Mouse (Mus musculus): ENCODE measurements around the gene Cryzl2. TPM values are rescaled to one million over a fixed set of nuclear protein-coding genes. Genes with fewer than 3 reads are reported as not detected.

Cryzl2 gene
- polyA plus RNA-seq, 1 experiment from 2014 or later, result 10.3 TPM

DNA sequence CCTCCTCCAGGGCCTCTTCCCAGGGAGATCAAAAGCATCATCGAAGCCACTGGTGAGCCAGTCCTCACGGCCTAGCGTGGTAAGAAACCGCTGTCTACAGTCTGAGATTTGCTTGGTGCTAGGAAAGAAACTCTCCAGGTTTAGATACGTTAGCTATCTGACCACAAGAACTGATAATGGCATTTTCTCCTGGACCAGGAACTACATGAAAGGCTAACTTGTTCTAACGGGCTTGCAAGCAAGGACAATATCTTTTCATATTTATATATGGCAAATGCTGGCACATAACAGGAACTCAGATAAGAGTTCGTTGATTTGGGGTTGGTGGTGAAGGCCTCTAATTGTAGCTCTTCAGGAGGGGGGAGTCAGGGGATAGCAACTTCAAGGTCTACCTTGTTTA is 66.4 kb downstream of the Cryzl2 start:
- no peaks in the 10 kb centered on the region; the same call in 1 of the 2 replicates for H3K4me1 ChIP-seq (ENCODE audit: control insufficient read depth, low read depth, low read length)
- no peak overlapping the region for H3K4me3 ChIP-seq (ENCODE audit: low read depth, low read length)
- no peak for ATAC-seq (ENCODE audit: low read depth)
- 37% methylated on average over 7 of the region's 7 CpGs for WGBS (ENCODE audit: insufficient replicate concordance)
- no peak overlapping the region for H3K9ac ChIP-seq (ENCODE audit: low read depth, low read length)
- no peaks in the 10 kb centered on the region for H3K36me3 ChIP-seq (ENCODE audit: control insufficient read depth, insufficient read depth)
- H3K9me3 ChIP-seq (replicated peaks; ENCODE audit: control insufficient read depth, low read length), result no peaks in the 10 kb centered on the region
- H3K27me3 ChIP-seq (ENCODE audit: control insufficient read depth, insufficient read depth, low read depth, low read length), result no peaks in the 10 kb centered on the region
- no peak overlapping the region for H3K4me2 ChIP-seq (ENCODE audit: low read depth, low read length)
- no peak overlapping the region for H3K27ac ChIP-seq (ENCODE audit: low read length)

DNA sequence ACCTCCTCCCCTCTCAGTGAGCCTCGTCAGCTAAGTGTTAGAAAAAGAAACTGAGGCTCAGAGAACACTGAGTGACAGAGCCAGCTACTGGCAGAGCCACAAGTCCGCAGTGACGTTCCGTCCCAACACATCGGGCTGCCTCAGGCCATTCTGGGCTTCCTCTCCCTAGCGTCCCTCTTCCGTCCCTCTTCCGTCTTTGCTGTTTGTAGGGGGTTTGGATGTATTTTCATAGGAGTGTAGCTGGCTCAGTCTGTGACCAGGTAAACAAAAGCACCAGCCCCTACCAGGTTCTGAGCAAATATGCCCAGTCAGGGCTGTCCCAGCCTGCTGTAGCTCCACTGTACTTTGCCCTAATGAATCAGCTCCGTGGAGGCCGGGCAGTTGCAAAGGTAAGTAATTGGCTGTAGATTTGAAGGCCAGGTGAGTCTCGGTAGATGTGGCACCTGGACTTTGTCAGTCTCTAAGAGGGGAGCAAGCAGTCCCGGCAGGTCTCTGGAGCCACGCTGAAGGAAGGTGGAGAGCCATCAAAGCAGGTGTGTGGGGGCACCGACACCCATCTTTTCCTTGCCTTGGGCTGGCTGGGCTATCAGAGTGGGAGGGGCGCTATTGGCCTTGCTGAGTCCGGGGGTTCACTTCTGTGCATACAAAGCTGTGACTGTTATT is 67.4 kb downstream of the Cryzl2 start:
- Histone ChIP-seq H3K27ac (ENCODE audit: low read length) (peak overlapping the region; percentile 84), H3K36me3 (ENCODE audit: control insufficient read depth, insufficient read depth) (no peaks in the 10 kb centered on the region), H3K9ac (ENCODE audit: low read depth, low read length) (no peak overlapping the region), H3K9me3 (replicated peaks; ENCODE audit: control insufficient read depth, low read length) (no peaks in the 10 kb centered on the region), H3K4me1 (ENCODE audit: control insufficient read depth, low read depth, low read length) (no peaks in the 10 kb centered on the region; the same call in 1 of the 2 replicates), H3K27me3 (ENCODE audit: control insufficient read depth, insufficient read depth, low read depth, low read length) (no peaks in the 10 kb centered on the region), H3K4me2 (ENCODE audit: low read depth, low read length) (peak overlapping the region; percentile 25; the same call in 1 of the 2 replicates), H3K4me3 (ENCODE audit: low read depth, low read length) (peak overlapping the region; percentile 49)
- 67% methylated on average over 16 of the region's 16 CpGs for WGBS (ENCODE audit: insufficient replicate concordance)
- peak; percentile 83 for ATAC-seq (ENCODE audit: low read depth)

- no peak overlapping the region for H3K9ac ChIP-seq (ENCODE audit: low read depth, low read length)
- WGBS (ENCODE audit: insufficient replicate concordance), result 50% methylated on average over 5 of the region's 5 CpGs
These were observed 68.2 kb downstream of the Cryzl2 start for GRCm38 (mm10) chr1:157526625-157527024.

GRCm38 (mm10) chr1:157532826-157533460 is 74.6 kb downstream of the Cryzl2 start:
- 34% methylated on average over 8 of the region's 8 CpGs for WGBS (ENCODE audit: insufficient replicate concordance)
- Histone ChIP-seq H3K4me2 (ENCODE audit: low read depth, low read length) (no peak overlapping the region), H3K4me3 (ENCODE audit: low read depth, low read length) (no peak overlapping the region), H3K27me3 (ENCODE audit: control insufficient read depth, insufficient read depth, low read depth, low read length) (no peaks in the 10 kb centered on the region), H3K9me3 (replicated peaks; ENCODE audit: control insufficient read depth, low read length) (no peaks in the 10 kb centered on the region), H3K4me1 (ENCODE audit: control insufficient read depth, low read depth, low read length) (no peaks in the 10 kb centered on the region), H3K36me3 (ENCODE audit: control insufficient read depth, insufficient read depth) (no peaks in the 10 kb centered on the region), H3K27ac (ENCODE audit: low read length) (no peak overlapping the region), H3K9ac (ENCODE audit: low read depth, low read length) (no peak overlapping the region)
- no peak for ATAC-seq (ENCODE audit: low read depth)

More at GRCm38 (mm10) chr1:157526625-157527024, 68.2 kb downstream of the Cryzl2 start:
- Histone ChIP-seq H3K36me3 (ENCODE audit: control insufficient read depth, insufficient read depth) (no peaks in the 10 kb centered on the region), H3K27ac (ENCODE audit: low read length) (peak overlapping the region; percentile 84), H3K4me2 (ENCODE audit: low read depth, low read length) (peak overlapping the region; percentile 41; the same call in 1 of the 2 replicates), H3K27me3 (ENCODE audit: control insufficient read depth, insufficient read depth, low read depth, low read length) (no peaks in the 10 kb centered on the region), H3K9me3 (replicated peaks; ENCODE audit: control insufficient read depth, low read length) (no peaks in the 10 kb centered on the region), H3K4me3 (ENCODE audit: low read depth, low read length) (peak overlapping the region; percentile 49), H3K4me1 (ENCODE audit: control insufficient read depth, low read depth, low read length) (no peaks in the 10 kb centered on the region; the same call in 1 of the 2 replicates)
- ATAC-seq (ENCODE audit: low read depth), result peak; percentile 82

- Histone ChIP-seq H3K27ac (ENCODE audit: low read length) (no peak overlapping the region), H3K36me3 (ENCODE audit: control insufficient read depth, insufficient read depth) (no peaks in the 10 kb centered on the region), H3K4me2 (ENCODE audit: low read depth, low read length) (no peak overlapping the region), H3K4me3 (ENCODE audit: low read depth, low read length) (no peak overlapping the region), H3K9ac (ENCODE audit: low read depth, low read length) (no peak overlapping the region), H3K27me3 (ENCODE audit: control insufficient read depth, insufficient read depth, low read depth, low read length) (no peaks in the 10 kb centered on the region), H3K4me1 (ENCODE audit: control insufficient read depth, low read depth, low read length) (no peaks in the 10 kb centered on the region), H3K9me3 (replicated peaks; ENCODE audit: control insufficient read depth, low read length) (no peaks in the 10 kb centered on the region)
- 68% methylated on average over 1 of the region's 1 CpGs for WGBS (ENCODE audit: insufficient replicate concordance)
- ATAC-seq (ENCODE audit: low read depth), result no peak
These were observed 77.2 kb downstream of the Cryzl2 start for GRCm38 (mm10) chr1:157535571-157535970.

- no peak for ATAC-seq (ENCODE audit: low read depth)
These were observed 78.1 kb downstream of the Cryzl2 start for GRCm38 (mm10) chr1:157536471-157536870.

GRCm38 (mm10) chr1:157537636-157538035 is 79.3 kb downstream of the Cryzl2 start:
- no peak overlapping the region for H3K4me2 ChIP-seq (ENCODE audit: low read depth, low read length)
- H3K4me1 ChIP-seq (ENCODE audit: control insufficient read depth, low read depth, low read length), result no peaks in the 10 kb centered on the region
- H3K27me3 ChIP-seq (ENCODE audit: control insufficient read depth, insufficient read depth, low read depth, low read length), result no peaks in the 10 kb centered on the region
- H3K9ac ChIP-seq (ENCODE audit: low read depth, low read length), result no peak overlapping the region
- ATAC-seq (ENCODE audit: low read depth), result no peak
- no peaks in the 10 kb centered on the region for H3K9me3 ChIP-seq (replicated peaks; ENCODE audit: control insufficient read depth, low read length)
- WGBS (ENCODE audit: insufficient replicate concordance), result 65% methylated on average over 5 of the region's 5 CpGs
- no peak overlapping the region for H3K27ac ChIP-seq (ENCODE audit: low read length)
- H3K36me3 ChIP-seq (ENCODE audit: control insufficient read depth, insufficient read depth), result no peaks in the 10 kb centered on the region
- no peak overlapping the region for H3K4me3 ChIP-seq (ENCODE audit: low read depth, low read length)

More at GRCm38 (mm10) chr1:157536471-157536870, 78.1 kb downstream of the Cryzl2 start:
- Histone ChIP-seq H3K27me3 (ENCODE audit: control insufficient read depth, insufficient read depth, low read depth, low read length) (no peaks in the 10 kb centered on the region), H3K4me1 (ENCODE audit: control insufficient read depth, low read depth, low read length) (no peaks in the 10 kb centered on the region), H3K9ac (ENCODE audit: low read depth, low read length) (no peak overlapping the region), H3K4me3 (ENCODE audit: low read depth, low read length) (no peak overlapping the region), H3K36me3 (ENCODE audit: control insufficient read depth, insufficient read depth) (no peaks in the 10 kb centered on the region), H3K27ac (ENCODE audit: low read length) (no peak overlapping the region), H3K9me3 (replicated peaks; ENCODE audit: control insufficient read depth, low read length) (no peaks in the 10 kb centered on the region), H3K4me2 (ENCODE audit: low read depth, low read length) (no peak overlapping the region)
- 10% methylated on average over 6 of the region's 6 CpGs for WGBS (ENCODE audit: insufficient replicate concordance)
